ENCODE assay signal across 8 mouse cellular contexts in genomic region chr14:105893623-105893995, GRCm38 (mm10). TPM values are rescaled to one million over a fixed set of nuclear protein-coding genes. Genes with fewer than 3 reads are reported as not detected.
DNase-seq lines count a peak whose midpoint lies in the region; ATAC-seq lines count a peak whose summit lies in the region.

No protein-coding gene starts in this region.

- H3K36me3 ChIP-seq in heart, embryonic 15.5 days = 0 out of 2 replicates have a peak, but pooled peaks cover 8% of the 10 kb centered on the region
- H3K36me3 ChIP-seq in midbrain, embryonic 14.5 days (ENCODE audit: control insufficient read depth, insufficient read depth, low read length) = peaks cover 10% of the 10 kb centered on the region

- H3K4me1 ChIP-seq in heart, embryonic 15.5 days (replicated peaks) = peaks cover 27% of the 10 kb centered on the region
- peaks cover 16% of the 10 kb centered on the region for H3K4me1 ChIP-seq in midbrain, embryonic 14.5 days (ENCODE audit: control insufficient read depth, insufficient read depth, low read length)

- peak overlapping the region; percentile 92 for H3K4me2 ChIP-seq in heart, embryonic 15.5 days
- H3K4me2 ChIP-seq in midbrain, embryonic 14.5 days (ENCODE audit: low read length) = peak overlapping the region; percentile 98

- 14% methylated on average over 9 of the region's 9 CpGs for WGBS in heart, embryonic 15.5 days
- WGBS in midbrain, embryonic 14.5 days = 8% methylated on average over 9 of the region's 9 CpGs

- H3K9ac ChIP-seq in heart, embryonic 15.5 days = peak overlapping the region; percentile 89
- H3K9ac ChIP-seq in midbrain, embryonic 14.5 days (replicated peaks; ENCODE audit: low read length) = peak overlapping the region; percentile 87

- DNase-seq in cerebellum, adult 9-11 months = peak; percentile 54
- peak; percentile 4 for DNase-seq in thymus, postnatal 14 days
- no peak for DNase-seq in thymus, postnatal 0 days (ENCODE audit: low spot score)
- DNase-seq in left cerebral cortex, adult 8-10 months (ENCODE audit: low spot score in 2 of 2) = peak; percentile 18 to 47
- DNase-seq in midbrain, embryonic 14.5 days = no peak
- no peak for DNase-seq in thymus, postnatal 36 days

- H3K9me3 ChIP-seq in heart, embryonic 15.5 days (replicated peaks) = no peaks in the 10 kb centered on the region
- H3K9me3 ChIP-seq in midbrain, embryonic 14.5 days (ENCODE audit: control insufficient read depth, low read length) = no peaks in the 10 kb centered on the region

- H3K27ac ChIP-seq in heart, embryonic 15.5 days = peak overlapping the region; percentile 100
- peak overlapping the region; percentile 45; the same call in 1 of the 2 replicates for H3K27ac ChIP-seq in midbrain, embryonic 14.5 days (replicated peaks; ENCODE audit: low read depth, low read length)

- H3K4me3 ChIP-seq in heart, embryonic 15.5 days = peak overlapping the region; percentile 74
- H3K4me3 ChIP-seq in midbrain, embryonic 14.5 days (replicated peaks; ENCODE audit: low read depth, low read length) = peak overlapping the region; percentile 79

- no peak for ATAC-seq in cerebellum, adult (ENCODE audit: insufficient number of reproducible peaks, low FRiP score, low TSS enrichment)
- no peak for ATAC-seq in heart, embryonic 15.5 days (replicated peaks; ENCODE audit: insufficient number of reproducible peaks, insufficient read depth, low FRiP score, low read depth)
- no peak for ATAC-seq in midbrain, embryonic 14.5 days (ENCODE audit: low FRiP score, low TSS enrichment)

- no peaks in the 10 kb centered on the region for H3K27me3 ChIP-seq in heart, embryonic 15.5 days
- peaks cover 7% of the 10 kb centered on the region; the same call in 1 of the 2 replicates for H3K27me3 ChIP-seq in midbrain, embryonic 14.5 days (ENCODE audit: control insufficient read depth, insufficient read depth, low read length)

RNA-seq across cellular contexts. Expression of gene Spry2, which starts 3.0 kb away (rescaled TPM):
- polyA plus RNA-seq in thymus, postnatal 0 days (2015; fragmentation: Nextera tagmentation; extraction: Ambion mirVana) = 27.4 and 30.4 TPM in 2 replicates
- 43.2 and 72.3 TPM in 2 replicates for polyA plus RNA-seq in heart, embryonic 15.5 days (2015; fragmentation: Nextera tagmentation; extraction: Ambion mirVana)
- total RNA-seq in left cerebral cortex, adult 8-10 months (2022) = 10 to 100 TPM; 77.7 to 87.4 (median 83.9) TPM
- 39.5 and 40.1 TPM in 2 replicates for polyA plus RNA-seq in midbrain, embryonic 14.5 days (2014; fragmentation: Nextera tagmentation; extraction: Ambion mirVana)

Comparison
In these comparisons a context has a peak if more than half of its experiments do, and no peak if none do; other contexts are left out.
1. DNase-seq: peak in cerebellum, adult 9-11 months (single experiment), thymus, postnatal 14 days (single experiment) and left cerebral cortex, adult 8-10 months (2 of 2); none in thymus, postnatal 0 days (single experiment), midbrain, embryonic 14.5 days (single experiment) and thymus, postnatal 36 days (0 of 2).